Mouse (Mus musculus): ENCODE data around the gene Pbrm1. TPM values are rescaled to one million over a fixed set of nuclear protein-coding genes. Genes with fewer than 3 reads are reported as not detected.

Gene Pbrm1
- polyA plus RNA-seq, 2 experiments: 29.5 to 88.5 TPM

- no peak overlapping the region for H3K9ac ChIP-seq (ENCODE audit: low read depth, low read length, severe bottlenecking)
- 66% methylated on average over 15 of the region's 15 CpGs for WGBS
- no peak for ATAC-seq (ENCODE audit: low FRiP score, low read depth)
Observed at GRCm38 (mm10) chr14:31129326-31130235, 110.6 kb downstream of the Pbrm1 start.

DNA sequence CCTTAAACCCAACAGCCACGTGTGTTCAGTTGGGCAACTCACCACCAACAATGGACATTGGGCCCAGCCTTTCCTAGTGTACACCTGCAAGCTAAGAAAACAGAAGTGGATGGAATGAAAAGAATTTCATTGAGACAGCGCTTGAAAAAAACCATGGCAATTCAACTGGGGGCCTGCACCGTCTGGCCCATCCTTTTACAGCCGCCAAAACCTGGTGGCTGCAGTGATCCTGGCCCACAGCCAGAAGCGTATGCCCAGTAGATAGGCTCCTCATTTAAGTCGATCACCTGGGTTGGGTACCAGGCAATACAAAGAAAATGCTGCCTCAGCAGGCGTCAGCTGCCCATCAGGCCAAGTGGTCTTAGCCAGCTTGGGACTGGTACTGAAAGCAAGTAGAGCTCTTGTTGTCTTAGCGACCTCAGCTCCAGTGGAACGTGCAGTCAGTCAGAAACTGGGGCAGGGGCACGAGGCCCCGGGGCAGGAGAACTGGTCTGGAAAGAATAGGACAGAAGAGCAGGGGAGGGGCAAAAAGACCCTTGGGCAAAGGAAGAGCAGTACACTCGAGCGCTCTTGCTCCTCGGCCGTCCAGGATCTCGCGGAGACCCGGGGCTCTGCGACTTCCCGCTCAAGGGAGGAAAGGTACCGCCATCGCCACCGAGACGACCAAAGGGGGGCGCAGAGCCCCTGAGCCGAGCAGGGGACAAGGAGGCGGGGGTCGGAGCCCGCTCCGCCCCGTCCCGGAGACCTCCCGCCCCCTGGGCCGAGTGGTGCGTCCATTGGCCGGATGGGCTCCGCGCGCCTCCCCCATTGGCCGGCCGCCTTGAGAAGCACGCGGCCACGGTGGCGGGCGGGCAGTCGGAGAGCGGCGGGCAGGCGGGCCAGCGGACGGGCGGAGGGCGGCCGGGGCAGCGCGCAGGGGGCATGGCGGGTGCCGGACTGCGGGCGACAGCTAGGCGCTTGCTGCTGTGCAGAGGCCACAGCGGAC, 111.6 kb downstream of the Pbrm1 start, which contains the start of gene Nt5dc2:
TSS of gene Nt5dc2 (plus strand) at position 818 of the 985 bp plus-strand sequence.
- DNase-seq (ENCODE audit: low spot score): peak; percentile 96
- ATAC-seq (ENCODE audit: low FRiP score, low read depth): peak; percentile 82
- 8% methylated on average over 49 of the region's 63 CpGs for WGBS
- peaks cover 16% of the 10 kb centered on the region for H3K36me3 ChIP-seq (ENCODE audit: control insufficient read depth, insufficient read depth, low read length)
- TF ChIP-seq POLR2A (IDR thresholded peaks at IDR 0.05; ENCODE audit: borderline replicate concordance, extremely low read depth, insufficient read depth, insufficient read length): peak; percentile 36; the same call in 1 of the 2 replicates
- peak within 1 kb of the TSS; percentile 91 for H3K4me3 ChIP-seq (replicated peaks; ENCODE audit: low read length)
- H3K27me3 ChIP-seq (ENCODE audit: control insufficient read depth, insufficient read depth, low read length): no peaks in the 10 kb centered on the region
- peak within 1 kb of the TSS; percentile 67 for H3K27ac ChIP-seq (replicated peaks; ENCODE audit: low read depth, low read length)
- no peaks in the 10 kb centered on the region for H3K9me3 ChIP-seq (ENCODE audit: control insufficient read depth, low read length)
- H3K4me1 ChIP-seq (ENCODE audit: control insufficient read depth, insufficient read depth, low read length): peaks cover 49% of the 10 kb centered on the region
- peak within 1 kb of the TSS; percentile 83 for H3K9ac ChIP-seq (ENCODE audit: low read depth, low read length, severe bottlenecking)
- peak within 1 kb of the TSS; percentile 86 for H3K4me2 ChIP-seq (replicated peaks; ENCODE audit: low read depth, low read length, severe bottlenecking)

More at GRCm38 (mm10) chr14:31129326-31130235, 110.6 kb downstream of the Pbrm1 start:
- Histone ChIP-seq H3K36me3 (ENCODE audit: control insufficient read depth, insufficient read depth, low read length) (peaks cover 6% of the 10 kb centered on the region), H3K27ac (replicated peaks; ENCODE audit: low read depth, low read length) (peak overlapping the region; percentile 67), H3K27me3 (ENCODE audit: control insufficient read depth, insufficient read depth, low read length) (no peaks in the 10 kb centered on the region), H3K9me3 (ENCODE audit: control insufficient read depth, low read length) (no peaks in the 10 kb centered on the region), H3K4me1 (ENCODE audit: control insufficient read depth, insufficient read depth, low read length) (peaks cover 53% of the 10 kb centered on the region), H3K4me3 (replicated peaks; ENCODE audit: low read length) (peak overlapping the region; percentile 77; the same call in 1 of the 2 replicates), H3K4me2 (replicated peaks; ENCODE audit: low read depth, low read length, severe bottlenecking) (peak overlapping the region; percentile 86)
- no peak for DNase-seq (ENCODE audit: low spot score)
- TF ChIP-seq POLR2A (IDR thresholded peaks at IDR 0.05; ENCODE audit: borderline replicate concordance, extremely low read depth, insufficient read depth, insufficient read length): no peak

DNA sequence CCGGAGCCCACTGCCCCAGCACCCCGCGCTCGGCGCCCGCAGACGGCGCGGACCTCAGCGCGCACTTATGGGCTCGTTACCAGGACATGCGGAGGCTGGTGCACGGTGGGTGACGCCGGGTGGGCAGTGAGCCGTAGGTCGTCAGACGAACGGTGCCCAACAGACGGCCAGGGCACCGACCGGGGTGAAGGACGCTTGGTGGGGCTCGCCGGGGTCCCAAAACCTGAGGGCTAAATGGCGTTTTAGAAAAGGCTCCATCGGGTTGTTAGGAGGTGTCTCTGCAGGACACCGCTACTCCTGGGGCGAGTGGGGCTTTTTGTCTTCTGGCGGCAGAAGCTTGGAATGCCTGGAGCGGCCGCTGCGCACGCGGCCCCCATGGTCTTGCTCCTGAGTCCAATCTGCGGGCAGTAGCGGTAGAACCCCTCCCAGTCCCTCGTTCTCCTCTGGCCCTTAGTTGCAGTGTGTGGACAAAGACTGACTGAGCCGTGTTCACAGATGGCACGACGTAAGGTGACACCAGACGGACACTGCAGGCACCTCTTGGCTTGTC, 112.4 kb downstream of the Pbrm1 start:
- Histone ChIP-seq H3K9me3 (ENCODE audit: control insufficient read depth, low read length) (no peaks in the 10 kb centered on the region), H3K27ac (replicated peaks; ENCODE audit: low read depth, low read length) (peak overlapping the region; percentile 67; the same call in 1 of the 2 replicates), H3K27me3 (ENCODE audit: control insufficient read depth, insufficient read depth, low read length) (no peaks in the 10 kb centered on the region), H3K4me1 (ENCODE audit: control insufficient read depth, insufficient read depth, low read length) (peaks cover 45% of the 10 kb centered on the region), H3K4me2 (replicated peaks; ENCODE audit: low read depth, low read length, severe bottlenecking) (peak overlapping the region; percentile 86), H3K9ac (ENCODE audit: low read depth, low read length, severe bottlenecking) (peak overlapping the region; percentile 83), H3K4me3 (replicated peaks; ENCODE audit: low read length) (peak overlapping the region; percentile 91), H3K36me3 (ENCODE audit: control insufficient read depth, insufficient read depth, low read length) (peaks cover 24% of the 10 kb centered on the region)
- TF ChIP-seq POLR2A (IDR thresholded peaks at IDR 0.05; ENCODE audit: borderline replicate concordance, extremely low read depth, insufficient read depth, insufficient read length): no peak
- ATAC-seq (ENCODE audit: low FRiP score, low read depth) (0 out of 2 replicates have a peak, but pooled peaks have one; percentile 1), DNase-seq (ENCODE audit: low spot score) (peak; percentile 31)
- WGBS: 0% methylated on average over 32 of the region's 43 CpGs

- Histone ChIP-seq H3K4me3 (replicated peaks; ENCODE audit: low read length) (peak overlapping the region; percentile 91), H3K27me3 (ENCODE audit: control insufficient read depth, insufficient read depth, low read length) (no peaks in the 10 kb centered on the region), H3K9me3 (ENCODE audit: control insufficient read depth, low read length) (no peaks in the 10 kb centered on the region), H3K27ac (replicated peaks; ENCODE audit: low read depth, low read length) (no peak overlapping the region), H3K4me1 (ENCODE audit: control insufficient read depth, insufficient read depth, low read length) (peaks cover 42% of the 10 kb centered on the region), H3K36me3 (ENCODE audit: control insufficient read depth, insufficient read depth, low read length) (peaks cover 31% of the 10 kb centered on the region), H3K4me2 (replicated peaks; ENCODE audit: low read depth, low read length, severe bottlenecking) (peak overlapping the region; percentile 86), H3K9ac (ENCODE audit: low read depth, low read length, severe bottlenecking) (peak overlapping the region; percentile 83)
- no peak for TF ChIP-seq POLR2A (IDR thresholded peaks at IDR 0.05; ENCODE audit: borderline replicate concordance, extremely low read depth, insufficient read depth, insufficient read length)
- ATAC-seq (ENCODE audit: low FRiP score, low read depth) (no peak), DNase-seq (ENCODE audit: low spot score) (peak; percentile 62)
- WGBS: 15% methylated on average over 6 of the region's 6 CpGs
Observed at GRCm38 (mm10) chr14:31132031-31132430, 113.1 kb downstream of the Pbrm1 start.
